Comparison of ENCODE assay signal across 11 mouse cellular contexts in genomic region chr15:93790531-93790930, GRCm38 (mm10).
"Had no signal": no experiment of that assay in that cellular context is flagged by ENCODE, and none has a peak within 500 bp of the region (broad histone marks: within the 10 kb centered on the region; RNA-seq: fewer than 3 reads in every experiment).

No protein-coding gene starts in this region.

- H3K36me3 ChIP-seq: kidney, embryonic 15.5 days; limb, embryonic 15.5 days; liver, embryonic 13.5 days; midbrain, embryonic 10.5 days had no signal

- H3K4me2 ChIP-seq: kidney, embryonic 15.5 days; limb, embryonic 15.5 days; liver, embryonic 13.5 days had no signal

- ATAC-seq: liver, postnatal 0 days had no signal

- H3K4me1 ChIP-seq: liver, embryonic 13.5 days had no signal

- H3K9me3 ChIP-seq: kidney, embryonic 15.5 days; limb, embryonic 15.5 days; liver, embryonic 13.5 days; midbrain, embryonic 10.5 days had no signal

- H3K9ac ChIP-seq: kidney, embryonic 15.5 days; limb, embryonic 15.5 days; liver, embryonic 13.5 days; liver, postnatal 0 days had no signal

- H3K27ac ChIP-seq: limb, embryonic 15.5 days; liver, embryonic 13.5 days; midbrain, embryonic 10.5 days; stomach, postnatal 0 days had no signal

- H3K27me3 ChIP-seq: kidney, embryonic 15.5 days; limb, embryonic 15.5 days; liver, embryonic 13.5 days had no signal

- H3K4me3 ChIP-seq: kidney, embryonic 15.5 days; limb, embryonic 15.5 days; liver, embryonic 13.5 days; midbrain, embryonic 10.5 days had no signal

- DNase-seq: kidney, adult 2 months; kidney, postnatal 14 days; left cerebral cortex, postnatal 4 days; liver, embryonic 13.5 days; liver, postnatal 0 days; lung, postnatal 36 days; midbrain, embryonic 14.5 days had no signal
